ENCODE assay signal across 8 mouse cellular contexts in genomic region chr1:136344768-136345453, GRCm38 (mm10). TPM values are rescaled to one million over a fixed set of nuclear protein-coding genes. Genes with fewer than 3 reads are reported as not detected.
DNase-seq lines count a peak whose midpoint lies in the region; ATAC-seq lines count a peak whose summit lies in the region.

No protein-coding gene starts in this region.

- intact Hi-C loops in gastrocnemius, postnatal 14 days (cut with DNase I; ENCODE audit: low total_unique reads): loop anchor here (5.0 kb wide), 1 partner anchor 77 kb away; no protein-coding TSS in a partner anchor

- H3K4me2 ChIP-seq in heart, embryonic 15.5 days: peak overlapping the region; percentile 93
- H3K4me2 ChIP-seq in limb, embryonic 13.5 days (replicated peaks): peak overlapping the region; percentile 81
- H3K4me2 ChIP-seq in neural tube, embryonic 11.5 days (ENCODE audit: low read depth): peak overlapping the region; percentile 74

- peak overlapping the region; percentile 97 for H3K9ac ChIP-seq in heart, embryonic 15.5 days
- peak overlapping the region; percentile 95 for H3K9ac ChIP-seq in limb, embryonic 13.5 days
- peak overlapping the region; percentile 95 for H3K9ac ChIP-seq in neural tube, embryonic 11.5 days (ENCODE audit: low read length)

- H3K27me3 ChIP-seq in heart, embryonic 15.5 days: no peaks in the 10 kb centered on the region
- no peaks in the 10 kb centered on the region for H3K27me3 ChIP-seq in limb, embryonic 13.5 days
- no peaks in the 10 kb centered on the region for H3K27me3 ChIP-seq in neural tube, embryonic 11.5 days (ENCODE audit: control insufficient read depth, insufficient read depth, low read length)

- H3K4me1 ChIP-seq in heart, embryonic 15.5 days (replicated peaks): peaks cover 19% of the 10 kb centered on the region
- H3K4me1 ChIP-seq in limb, embryonic 13.5 days: peaks cover 39% of the 10 kb centered on the region
- H3K4me1 ChIP-seq in neural tube, embryonic 11.5 days (ENCODE audit: control insufficient read depth, insufficient read depth, low read length): peaks cover 14% of the 10 kb centered on the region; the same call in 1 of the 2 replicates

- H3K27ac ChIP-seq in heart, embryonic 15.5 days: peak overlapping the region; percentile 100
- H3K27ac ChIP-seq in limb, embryonic 13.5 days: peak overlapping the region; percentile 97
- H3K27ac ChIP-seq in neural tube, embryonic 11.5 days (ENCODE audit: low read depth, low read length): peak overlapping the region; percentile 97

- no peak for ATAC-seq in heart, embryonic 15.5 days (replicated peaks; ENCODE audit: insufficient number of reproducible peaks, insufficient read depth, low FRiP score, low read depth)
- ATAC-seq in limb, embryonic 13.5 days (ENCODE audit: low FRiP score, low read depth): no peak
- ATAC-seq in neural tube, embryonic 11.5 days (ENCODE audit: insufficient read depth, low FRiP score, low TSS enrichment): no peak
- no peak for ATAC-seq in activated CD4-positive, CD25-positive, alpha-beta regulatory T cell, adult 4 months

- WGBS in heart, embryonic 15.5 days: 1% methylated on average over 22 of the region's 22 CpGs
- under 1% methylated on average over 22 of the region's 22 CpGs for WGBS in limb, embryonic 13.5 days
- under 1% methylated on average over 22 of the region's 22 CpGs for WGBS in neural tube, embryonic 11.5 days

- H3K9me3 ChIP-seq in heart, embryonic 15.5 days (replicated peaks): no peaks in the 10 kb centered on the region
- H3K9me3 ChIP-seq in limb, embryonic 13.5 days: no peaks in the 10 kb centered on the region
- no peaks in the 10 kb centered on the region for H3K9me3 ChIP-seq in neural tube, embryonic 11.5 days (ENCODE audit: control insufficient read depth, low read length)

- H3K36me3 ChIP-seq in heart, embryonic 15.5 days: no peaks in the 10 kb centered on the region; the same call in 1 of the 2 replicates
- peaks cover 7% of the 10 kb centered on the region; the same call in 1 of the 2 replicates for H3K36me3 ChIP-seq in limb, embryonic 13.5 days
- H3K36me3 ChIP-seq in neural tube, embryonic 11.5 days (ENCODE audit: control insufficient read depth, insufficient read depth, low read length): no peaks in the 10 kb centered on the region

- peak overlapping the region; percentile 98 for H3K4me3 ChIP-seq in heart, embryonic 15.5 days
- H3K4me3 ChIP-seq in limb, embryonic 13.5 days: peak overlapping the region; percentile 97
- peak overlapping the region; percentile 96 for H3K4me3 ChIP-seq in neural tube, embryonic 11.5 days (ENCODE audit: low read depth, low read length)

- DNase-seq in gastrocnemius, postnatal 10 days: peak; percentile 42
- DNase-seq in gastrocnemius, postnatal 14 days: no peak
- DNase-seq in CD8-positive naive resting alpha-beta T cell, adult 2 months (ENCODE audit: low read depth in 2 of 2, low spot score in 2 of 2): peak; percentile 4 to 10
- peak; percentile 79 to 83 for DNase-seq in cerebellum, postnatal 10 days
- DNase-seq in neural tube, embryonic 11.5 days (ENCODE audit: low spot score): no peak

RNA-seq across cellular contexts. Expression of gene Camsap2, which starts 1.0 kb away (rescaled TPM):
- 10 to 100 TPM; 17.7 to 24.2 TPM for total RNA-seq in gastrocnemius, postnatal 10 days (2021)
- 10 to 100 TPM; 14.7 to 15.8 TPM for total RNA-seq in gastrocnemius, postnatal 14 days (2021)
- polyA plus RNA-seq in heart, embryonic 15.5 days (2015; fragmentation: Nextera tagmentation; extraction: Ambion mirVana): 5.6 and 6.0 TPM in 2 replicates
- polyA plus RNA-seq in limb, embryonic 13.5 days (2015; fragmentation: Nextera tagmentation; extraction: Ambion mirVana): 9.9 and 10.1 TPM in 2 replicates
- polyA plus RNA-seq in neural tube, embryonic 11.5 days (2014; fragmentation: Nextera tagmentation; extraction: Ambion mirVana): 34.7 and 34.9 TPM in 2 replicates
- 1 to 10 TPM; 3.7 to 4.7 TPM for polyA plus RNA-seq in activated CD4-positive, CD25-positive, alpha-beta regulatory T cell, adult 4 months (2017; shearing (Covaris generic))

Comparison
In these comparisons a context has a peak if more than half of its experiments do, and no peak if none do; other contexts are left out.
1. DNase-seq: peak in gastrocnemius, postnatal 10 days (single experiment), CD8-positive naive resting alpha-beta T cell, adult 2 months (2 of 2) and cerebellum, postnatal 10 days (2 of 2); none in gastrocnemius, postnatal 14 days (single experiment) and neural tube, embryonic 11.5 days (single experiment).
2. Peak in every context shown above with its lines, with median percentiles within 50 percentile points of each other: H3K27ac ChIP-seq, H3K4me2 ChIP-seq, H3K4me3 ChIP-seq and H3K9ac ChIP-seq.